Mouse (Mus musculus) yolk sac, embryonic 10.5 days (tissue): Measurements from ENCODE around the gene Mrps7.
"Not testable (repeated sequence)": the region's sequence is repeated elsewhere in the genome, so short reads cannot be mapped to it uniquely, and the experiment has no call there.

Source experiments
- DNase-seq: peaks from one replicate; pipeline ENCODE4 v3.0.0-alpha.2; 2017; ENCODE audit warnings: low spot score

Mrps7 gene

GRCm38 (mm10) chr11:115628465-115629101 is 24.9 kb downstream of the Mrps7 start:
- DNase-seq = no peak

GRCm38 (mm10) chr11:115629734-115630531 is 26.2 kb downstream of the Mrps7 start:
- no peak for DNase-seq

- peak; percentile 54 for DNase-seq
Observed at GRCm38 (mm10) chr11:115630532-115631504, 27.1 kb downstream of the Mrps7 start.

GRCm38 (mm10) chr11:115631505-115631890 is 27.8 kb downstream of the Mrps7 start:
- DNase-seq = no peak

GRCm38 (mm10) chr11:115632247-115632646 is 28.5 kb downstream of the Mrps7 start:
- DNase-seq = no peak

- no peak for DNase-seq
Observed at GRCm38 (mm10) chr11:115632862-115633261, 29.1 kb downstream of the Mrps7 start.

- DNase-seq = no peak
Observed at GRCm38 (mm10) chr11:115634109-115634508, 30.4 kb downstream of the Mrps7 start.

GRCm38 (mm10) chr11:115635041-115635440 is 31.3 kb downstream of the Mrps7 start:
- DNase-seq = no peak

GRCm38 (mm10) chr11:115635484-115635883 is 31.8 kb downstream of the Mrps7 start:
- DNase-seq = no peak

- no peak for DNase-seq
Observed at GRCm38 (mm10) chr11:115636960-115637359, 33.2 kb downstream of the Mrps7 start.

- DNase-seq = no peak
Observed at GRCm38 (mm10) chr11:115638498-115639409, 35.0 kb downstream of the Mrps7 start.

- no peak for DNase-seq
Observed at GRCm38 (mm10) chr11:115639540-115639939, 35.8 kb downstream of the Mrps7 start.

- no peak for DNase-seq
Observed at GRCm38 (mm10) chr11:115640311-115640828, 36.6 kb downstream of the Mrps7 start.

GRCm38 (mm10) chr11:115640978-115641663 is 37.4 kb downstream of the Mrps7 start:
- no peak for DNase-seq

GRCm38 (mm10) chr11:115641664-115642036 is 37.9 kb downstream of the Mrps7 start:
- DNase-seq = no peak

- DNase-seq = no peak
Observed at GRCm38 (mm10) chr11:115642705-115643104, 39.0 kb downstream of the Mrps7 start.

- DNase-seq = no peak
Observed at GRCm38 (mm10) chr11:115643265-115643664, 39.5 kb downstream of the Mrps7 start.

- DNase-seq = no peak
Observed at GRCm38 (mm10) chr11:115644308-115644707, 40.6 kb downstream of the Mrps7 start.

- DNase-seq = not testable (repeated sequence)
Observed at GRCm38 (mm10) chr11:115645498-115645897, 41.8 kb downstream of the Mrps7 start.

GRCm38 (mm10) chr11:115646439-115646838 is 42.7 kb downstream of the Mrps7 start:
- no peak for DNase-seq
